Mouse (Mus musculus) embryonic facial prominence, embryonic 10.5 days (tissue): ENCODE data around the gene Acp6. TPM values are rescaled to one million over a fixed set of nuclear protein-coding genes. Genes with fewer than 3 reads are reported as not detected.

Experiments used
- DNase-seq: peaks from one replicate; pipeline ENCODE4 v3.0.0-alpha.2; 2017; ENCODE audit warnings: low spot score
- H3K27ac ChIP-seq: fragments of 300-500 bp; sonication (generic); replicated peaks from 2 replicates; pipeline ENCODE4 v1.5.1; 2016; ENCODE audit warnings: mild to moderate bottlenecking
- H3K27me3 ChIP-seq: fragments of 300-500 bp; sonication (generic); replicated peaks from 2 replicates; pipeline ENCODE4 v1.6.1; 2016; ENCODE audit warnings: low read depth, mild to moderate bottlenecking; ENCODE audit not compliant: poor library complexity, severe bottlenecking
- H3K36me3 ChIP-seq: fragments of 300-500 bp; sonication (generic); replicated peaks from 2 replicates; pipeline ENCODE4 v1.6.1; 2016; ENCODE audit warnings: mild to moderate bottlenecking, moderate library complexity
- H3K4me1 ChIP-seq: fragments of 300-500 bp; sonication (generic); 2 replicates; pipeline ENCODE4 v1.6.1; 2016
- H3K4me3 ChIP-seq: fragments of 300-500 bp; sonication (generic); 2 replicates; pipeline ENCODE4 v1.5.1; 2016; ENCODE audit warnings: mild to moderate bottlenecking, moderate library complexity
- H3K9me3 ChIP-seq: fragments of 300-500 bp; sonication (generic); 2 replicates; pipeline ENCODE4 v1.6.1; 2016; ENCODE audit warnings: mild to moderate bottlenecking
- WGBS: fragments of 180-500 bp; shearing (Covaris S2); methylation state at CpG from one replicate; pipeline ENCODE4 v1.1.7; 2016; 5-methylcytosine and 5-hydroxymethylcytosine counted together
- polyA plus RNA-seq: library from polyadenylated mRNA; unstranded; fragments of >200 nt; fragmentation: Nextera tagmentation; extraction: Ambion mirVana; gene quantifications from 2 replicates; pipeline ENCODE4 v1.2.1, GENCODE M21; 2016

Acp6 gene
- polyA plus RNA-seq, 1 experiment from 2014 or later: 32.6 TPM

DNA sequence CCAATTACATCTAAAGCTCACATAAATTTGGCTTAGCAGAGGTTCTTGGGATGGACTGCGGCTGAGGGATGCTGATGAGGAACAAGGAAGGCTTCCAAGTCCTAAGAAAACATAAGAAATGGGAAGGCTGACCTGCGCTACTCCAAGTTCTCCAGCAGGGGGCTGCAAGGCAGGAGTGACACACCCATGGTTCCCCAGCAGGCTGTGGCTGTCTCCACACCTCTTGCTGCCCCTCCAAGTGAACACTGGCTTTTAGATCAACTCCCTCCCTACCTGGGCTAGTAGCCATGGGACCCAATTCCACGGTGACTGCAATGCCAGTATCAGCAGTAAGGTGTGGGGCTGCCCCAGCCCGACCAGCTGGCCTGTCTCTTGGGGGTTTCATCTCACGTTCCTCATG, 43.4 kb downstream of the Acp6 start:
- DNase-seq: peak; percentile 79
- H3K27ac ChIP-seq: no peak overlapping the region
- no peaks in the 10 kb centered on the region for H3K27me3 ChIP-seq
- H3K36me3 ChIP-seq: peaks cover 46% of the 10 kb centered on the region
- no peak overlapping the region for H3K4me3 ChIP-seq
- H3K9me3 ChIP-seq: no peaks in the 10 kb centered on the region
- WGBS: 46% methylated on average over 5 of the region's 5 CpGs
- H3K4me1 ChIP-seq: peaks cover 6% of the 10 kb centered on the region

DNA sequence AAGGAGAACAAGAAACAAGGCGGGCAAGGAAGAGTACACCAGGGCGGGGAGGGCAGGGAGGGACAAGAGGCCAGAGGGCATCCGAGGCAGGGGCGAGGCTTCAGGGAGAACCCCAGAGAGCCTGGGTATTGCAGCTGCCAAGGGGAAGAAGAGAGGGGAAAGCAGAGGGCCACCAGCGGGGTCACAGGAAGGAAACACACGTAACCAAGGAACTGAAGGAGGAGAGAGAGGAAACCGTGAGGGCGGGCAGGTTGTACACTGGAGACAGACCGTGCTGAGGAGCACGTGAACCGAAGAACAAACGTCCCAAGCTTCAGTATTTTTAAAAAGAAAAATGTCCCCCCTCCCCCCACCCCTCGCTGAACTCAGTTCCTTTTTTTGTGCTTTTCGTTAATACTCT, 45.3 kb downstream of the Acp6 start:
- no peaks in the 10 kb centered on the region for H3K27me3 ChIP-seq
- no peak for DNase-seq
- 76% methylated on average over 14 of the region's 14 CpGs for WGBS
- H3K9me3 ChIP-seq: no peaks in the 10 kb centered on the region
- H3K4me3 ChIP-seq: no peak overlapping the region
- H3K27ac ChIP-seq: no peak overlapping the region
- peaks cover 66% of the 10 kb centered on the region for H3K36me3 ChIP-seq
- H3K4me1 ChIP-seq: peaks cover 6% of the 10 kb centered on the region

DNA sequence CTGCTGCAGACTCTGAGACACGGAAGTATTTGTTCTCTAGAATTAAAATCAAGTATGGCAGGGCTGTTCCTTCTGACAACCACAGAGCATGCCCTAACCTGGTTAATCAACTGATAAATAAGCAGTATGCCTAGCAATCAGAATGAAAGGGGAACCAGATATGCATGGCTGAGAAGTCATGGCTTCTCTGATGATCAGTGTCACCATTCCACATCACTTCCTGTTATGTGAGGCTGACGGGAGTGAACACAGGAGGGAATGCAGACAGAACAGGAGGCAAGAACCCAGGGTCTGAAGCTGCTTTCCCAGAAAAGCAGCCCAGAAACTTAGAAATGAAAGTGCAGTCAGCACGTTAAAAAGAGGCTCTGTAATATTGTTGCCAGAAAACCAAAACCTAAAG, 47.9 kb downstream of the Acp6 start:
- 85% methylated on average over 3 of the region's 3 CpGs for WGBS
- Histone ChIP-seq H3K4me3 (no peak overlapping the region), H3K27ac (no peak overlapping the region), H3K4me1 (no peaks in the 10 kb centered on the region), H3K27me3 (no peaks in the 10 kb centered on the region), H3K36me3 (peaks cover 92% of the 10 kb centered on the region), H3K9me3 (no peaks in the 10 kb centered on the region)
- DNase-seq: no peak

DNA sequence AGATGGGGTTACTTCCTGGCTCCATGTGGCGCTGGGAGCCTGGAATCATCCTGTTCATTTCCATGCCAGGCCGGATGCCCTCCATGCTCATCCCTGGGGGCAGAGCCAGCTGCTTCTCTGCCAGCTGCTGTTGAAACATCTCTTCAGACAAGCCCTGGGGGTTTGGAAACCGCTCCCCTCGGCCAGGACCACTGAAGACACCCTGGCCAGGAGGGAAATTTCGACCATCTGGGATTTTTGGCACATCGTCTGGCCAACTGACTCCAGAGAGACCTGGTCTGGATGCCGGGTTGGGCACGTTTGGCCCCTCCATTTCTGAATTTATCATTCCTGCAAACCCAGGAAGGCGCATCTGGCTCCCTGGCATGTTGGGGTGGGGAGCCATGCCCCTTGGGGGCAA, 50.8 kb downstream of the Acp6 start:
- Histone ChIP-seq H3K9me3 (no peaks in the 10 kb centered on the region), H3K27ac (no peak overlapping the region), H3K27me3 (no peaks in the 10 kb centered on the region), H3K4me1 (no peaks in the 10 kb centered on the region), H3K4me3 (no peak overlapping the region), H3K36me3 (peaks cover 99% of the 10 kb centered on the region)
- WGBS: 94% methylated on average over 9 of the region's 9 CpGs
- no peak for DNase-seq

DNA sequence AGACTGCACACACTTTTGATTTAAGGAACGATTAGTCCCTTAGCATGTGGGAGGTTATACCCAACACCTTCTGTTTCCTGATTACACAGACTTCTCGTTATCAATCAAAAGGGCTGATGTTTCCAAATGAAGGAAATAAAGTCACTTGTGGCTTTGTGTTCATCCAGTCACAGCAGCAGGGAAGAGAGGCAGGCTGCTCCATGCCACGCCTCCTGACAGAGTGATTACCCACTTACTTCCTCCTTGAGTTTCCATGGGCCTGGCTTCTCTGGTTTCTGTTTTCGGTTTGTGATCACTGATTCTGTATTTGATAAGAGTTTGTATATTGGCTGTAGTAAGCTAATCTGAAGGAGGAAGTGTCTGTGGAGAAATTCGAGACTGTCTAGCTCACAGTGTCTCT, 52.6 kb downstream of the Acp6 start:
- Histone ChIP-seq H3K27ac (no peak overlapping the region), H3K4me1 (no peaks in the 10 kb centered on the region), H3K4me3 (no peak overlapping the region), H3K27me3 (no peaks in the 10 kb centered on the region), H3K9me3 (no peaks in the 10 kb centered on the region), H3K36me3 (peaks cover 99% of the 10 kb centered on the region)
- WGBS: 85% methylated on average over 5 of the region's 5 CpGs
- no peak for DNase-seq

DNA sequence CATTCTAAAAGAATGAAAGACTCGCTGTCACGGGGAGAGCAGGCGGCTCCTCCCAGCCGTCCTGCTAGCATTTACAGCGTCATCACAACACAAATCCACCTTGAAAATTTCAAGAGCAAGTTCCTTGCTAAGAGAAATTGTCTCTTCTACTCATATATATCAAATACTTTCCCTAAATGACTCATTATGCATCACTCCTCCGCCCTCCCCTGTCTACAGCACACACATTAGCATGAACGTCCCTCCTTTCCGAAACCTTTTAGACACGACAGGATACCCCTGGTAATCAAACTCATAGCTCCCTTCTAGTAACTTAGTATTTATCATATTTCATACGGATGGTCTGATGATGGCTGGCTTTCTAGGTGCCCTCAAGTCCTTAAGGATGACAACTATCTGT, 55.3 kb downstream of the Acp6 start:
- H3K36me3 ChIP-seq: peaks cover 99% of the 10 kb centered on the region
- H3K4me1 ChIP-seq: no peaks in the 10 kb centered on the region
- no peaks in the 10 kb centered on the region for H3K27me3 ChIP-seq
- no peak for DNase-seq
- no peak overlapping the region for H3K27ac ChIP-seq
- H3K9me3 ChIP-seq: no peaks in the 10 kb centered on the region
- no peak overlapping the region for H3K4me3 ChIP-seq
- WGBS: 92% methylated on average over 10 of the region's 10 CpGs

DNA sequence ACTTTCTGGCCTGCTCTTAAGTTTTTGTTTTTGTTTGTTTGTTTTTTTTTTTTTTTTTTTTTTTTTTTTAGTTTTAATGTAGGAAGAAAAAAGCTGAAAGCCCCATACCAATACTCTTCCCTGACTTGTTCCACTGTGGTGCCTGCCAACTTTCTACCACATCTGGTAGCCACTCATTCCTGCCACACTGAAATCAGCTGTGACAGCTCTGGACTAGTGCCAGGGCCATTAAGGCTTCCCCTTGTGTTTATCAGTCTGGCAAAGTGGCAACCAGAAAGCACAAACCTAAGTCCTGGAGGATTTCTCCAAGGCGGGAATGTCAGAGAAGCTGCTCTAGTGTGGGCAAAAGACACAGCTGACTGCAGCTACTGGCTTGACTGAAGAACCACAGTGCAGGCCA, 55.9 kb downstream of the Acp6 start:
- no peaks in the 10 kb centered on the region for H3K4me1 ChIP-seq
- no peaks in the 10 kb centered on the region for H3K27me3 ChIP-seq
- H3K27ac ChIP-seq: no peak overlapping the region
- no peak overlapping the region for H3K4me3 ChIP-seq
- no peaks in the 10 kb centered on the region for H3K9me3 ChIP-seq
- WGBS: 100% methylated on average over 1 of the region's 1 CpGs
- peaks cover 99% of the 10 kb centered on the region for H3K36me3 ChIP-seq
- no peak for DNase-seq

DNA sequence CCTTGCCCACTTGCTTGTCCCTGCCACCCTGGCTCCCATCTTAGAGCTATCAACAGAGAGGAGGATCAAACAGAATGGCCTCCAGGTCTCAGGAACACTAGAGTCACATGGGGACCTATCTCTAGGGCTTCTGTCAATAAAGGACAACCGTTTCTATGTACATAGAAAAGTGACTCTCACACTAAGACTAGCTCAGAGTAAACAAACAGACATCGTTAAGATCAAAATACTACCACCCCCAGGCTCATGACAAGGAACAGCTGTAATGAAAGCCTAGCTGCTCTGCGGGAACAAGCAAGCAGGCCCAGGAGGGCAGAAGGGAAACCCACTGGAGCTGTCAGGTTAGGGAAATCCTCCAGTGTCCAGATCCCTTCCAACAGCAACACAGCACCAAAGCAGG, 56.9 kb downstream of the Acp6 start:
- WGBS: 71% methylated on average over 3 of the region's 3 CpGs
- no peaks in the 10 kb centered on the region for H3K4me1 ChIP-seq
- no peak overlapping the region for H3K4me3 ChIP-seq
- DNase-seq: no peak
- H3K27me3 ChIP-seq: no peaks in the 10 kb centered on the region
- H3K36me3 ChIP-seq: peaks cover 99% of the 10 kb centered on the region
- no peaks in the 10 kb centered on the region for H3K9me3 ChIP-seq
- no peak overlapping the region for H3K27ac ChIP-seq

DNA sequence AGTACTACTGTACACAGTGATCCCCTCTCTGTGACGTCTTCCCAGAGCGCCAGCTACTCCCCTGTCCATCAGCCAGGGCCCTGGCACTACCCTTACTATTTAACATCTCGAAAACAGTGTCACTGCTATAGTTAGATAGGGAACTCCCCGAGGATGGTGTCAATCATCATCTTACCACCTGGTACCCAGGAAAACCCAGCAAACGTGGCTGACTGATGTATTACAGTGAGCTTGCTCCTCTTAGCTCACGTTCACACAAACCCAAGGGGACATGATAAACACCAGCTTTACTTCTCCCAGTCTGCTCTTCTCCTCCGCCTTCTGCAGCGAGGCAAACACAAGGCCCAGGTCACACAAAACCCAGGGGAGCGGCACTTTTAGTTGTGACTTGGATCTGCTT, 64.7 kb downstream of the Acp6 start:
- H3K9me3 ChIP-seq: no peaks in the 10 kb centered on the region
- peaks cover 58% of the 10 kb centered on the region for H3K36me3 ChIP-seq
- no peaks in the 10 kb centered on the region for H3K27me3 ChIP-seq
- DNase-seq: no peak
- no peak overlapping the region for H3K27ac ChIP-seq
- no peak overlapping the region for H3K4me3 ChIP-seq
- H3K4me1 ChIP-seq: peaks cover 24% of the 10 kb centered on the region
- WGBS: 86% methylated on average over 9 of the region's 9 CpGs

DNA sequence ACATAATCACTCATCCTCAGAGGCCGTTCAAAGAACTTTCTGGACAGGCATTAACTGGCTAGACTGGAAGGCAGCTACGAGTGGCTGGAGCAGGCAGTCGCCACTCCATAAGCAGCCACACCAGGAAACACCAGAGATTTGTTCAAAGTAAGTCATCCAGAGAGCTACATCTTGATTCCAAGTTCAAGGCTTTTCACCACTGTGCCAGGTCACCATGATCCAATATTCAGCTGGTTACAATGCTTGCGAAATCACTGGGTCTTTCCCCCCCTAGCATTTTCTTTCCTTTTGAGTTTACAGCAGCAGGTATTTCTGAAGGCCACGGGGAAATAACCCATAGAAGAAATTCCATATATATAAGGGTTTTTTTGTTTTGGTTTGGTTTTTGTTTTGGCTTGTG, 66.7 kb downstream of the Acp6 start:
- WGBS: 86% methylated on average over 5 of the region's 5 CpGs
- no peak overlapping the region for H3K27ac ChIP-seq
- DNase-seq: no peak

DNA sequence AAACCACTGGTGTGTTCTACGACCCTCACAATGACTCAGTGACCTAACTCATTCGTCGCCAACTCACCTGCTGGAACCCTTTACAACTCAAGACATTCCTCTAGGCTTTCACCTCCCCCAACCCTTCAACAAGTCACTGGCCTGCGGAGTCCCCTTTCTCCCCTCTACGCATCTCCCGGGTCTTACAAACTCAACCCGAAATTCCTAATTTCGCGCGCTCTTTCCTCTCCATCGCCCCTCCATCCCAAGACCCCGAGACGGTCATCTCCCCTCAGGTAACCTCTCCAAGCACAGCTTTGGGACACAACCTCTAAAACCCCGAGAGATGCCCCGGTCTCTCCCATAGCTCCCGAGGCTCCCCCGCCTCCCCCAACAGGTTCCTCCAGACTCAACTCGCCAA, 68.1 kb downstream of the Acp6 start:
- Histone ChIP-seq H3K9me3 (no peaks in the 10 kb centered on the region), H3K27ac (peak overlapping the region; percentile 98), H3K27me3 (no peaks in the 10 kb centered on the region), H3K4me1 (peaks cover 37% of the 10 kb centered on the region), H3K36me3 (peaks cover 30% of the 10 kb centered on the region), H3K4me3 (peak overlapping the region; percentile 85)
- under 1% methylated on average over 18 of the region's 18 CpGs for WGBS
- DNase-seq: no peak

More for the DNA sequence above, 66.7 kb downstream of the Acp6 start:
- peaks cover 38% of the 10 kb centered on the region for H3K36me3 ChIP-seq
- no peaks in the 10 kb centered on the region for H3K27me3 ChIP-seq
- H3K4me1 ChIP-seq: peaks cover 37% of the 10 kb centered on the region
- H3K4me3 ChIP-seq: peak overlapping the region; percentile 8; the same call in 1 of the 2 replicates
- no peaks in the 10 kb centered on the region for H3K9me3 ChIP-seq

Other genes with a start within 250 kb of the Acp6 start
- gene Gja8, start 232.8 kb upstream of the Acp6 start, polyA plus RNA-seq: 0.02 and 0.05 TPM in 2 replicates
- 60.9 and 73.5 TPM in 2 replicates for gene Bcl9, start 139.1 kb downstream of the Acp6 start, polyA plus RNA-seq